In genomic region chrX:157305193-157305851, GRCm38 (mm10) we compare ENCODE assay signal across 19 mouse cellular contexts.
DNase-seq lines count a peak whose midpoint lies in the region; ATAC-seq lines count a peak whose summit lies in the region.
"Had no signal": no experiment of that assay in that cellular context is flagged by ENCODE, and none has a peak within 500 bp of the region (broad histone marks: within the 10 kb centered on the region; RNA-seq: fewer than 3 reads in every experiment).

No protein-coding gene starts in this region.

- WGBS in midbrain, embryonic 13.5 days, result 29% methylated on average over 6 of the region's 6 CpGs
- WGBS in midbrain, embryonic 14.5 days, result 34% methylated on average over 6 of the region's 6 CpGs

- no peak overlapping the region for H3K4me3 ChIP-seq in midbrain, embryonic 13.5 days (replicated peaks)
- H3K4me3 ChIP-seq in midbrain, embryonic 14.5 days (replicated peaks; ENCODE audit: low read depth, low read length), result no peak overlapping the region
- H3K4me3 ChIP-seq: embryonic facial prominence, embryonic 12.5 days; heart, embryonic 13.5 days; hindbrain, embryonic 10.5 days; neural tube, embryonic 13.5 days had no signal

- H3K9ac ChIP-seq in midbrain, embryonic 13.5 days (replicated peaks), result no peak overlapping the region
- no peak overlapping the region for H3K9ac ChIP-seq in midbrain, embryonic 14.5 days (replicated peaks; ENCODE audit: low read length)
- H3K9ac ChIP-seq: embryonic facial prominence, embryonic 12.5 days; heart, embryonic 13.5 days; liver, embryonic 14.5 days; neural tube, embryonic 13.5 days had no signal

- no peak overlapping the region for H3K27ac ChIP-seq in midbrain, embryonic 13.5 days
- H3K27ac ChIP-seq in midbrain, embryonic 14.5 days (replicated peaks; ENCODE audit: low read depth, low read length), result no peak overlapping the region
- H3K27ac ChIP-seq: embryonic facial prominence, embryonic 12.5 days; heart, embryonic 13.5 days; hindbrain, embryonic 10.5 days; liver, embryonic 14.5 days; neural tube, embryonic 13.5 days had no signal

- 0 out of 2 replicates have a peak, but pooled peaks have one; percentile 37 for ATAC-seq in midbrain, embryonic 13.5 days
- ATAC-seq in midbrain, embryonic 14.5 days (ENCODE audit: low FRiP score, low TSS enrichment), result no peak
- ATAC-seq: Patski had no signal

- peaks cover 13% of the 10 kb centered on the region; the same call in 1 of the 2 replicates for H3K4me1 ChIP-seq in midbrain, embryonic 13.5 days (replicated peaks)
- H3K4me1 ChIP-seq in midbrain, embryonic 14.5 days (ENCODE audit: control insufficient read depth, insufficient read depth, low read length), result no peaks in the 10 kb centered on the region
- H3K4me1 ChIP-seq: embryonic facial prominence, embryonic 12.5 days; heart, embryonic 13.5 days; hindbrain, embryonic 10.5 days had no signal

- no peak for DNase-seq in midbrain, embryonic 14.5 days
- DNase-seq in cerebellum, adult 11 months, result peak; percentile 42
- DNase-seq in cerebellum, postnatal 36 days, result peak; percentile 48 to 59
- DNase-seq in urinary bladder, postnatal 25 days (ENCODE audit: low spot score), result no peak
- no peak for DNase-seq in embryo, embryonic 11 days
- DNase-seq in kidney, postnatal 14 days, result no peak
- DNase-seq: gastrocnemius, postnatal 25 days; kidney, adult 11 months; kidney, postnatal 4 days; layer of hippocampus, postnatal 36 days; spleen, adult 18-20 months had no signal

- H3K36me3 ChIP-seq in midbrain, embryonic 13.5 days, result no peaks in the 10 kb centered on the region
- H3K36me3 ChIP-seq in midbrain, embryonic 14.5 days (ENCODE audit: control insufficient read depth, insufficient read depth, low read length), result no peaks in the 10 kb centered on the region
- H3K36me3 ChIP-seq: embryonic facial prominence, embryonic 12.5 days; heart, embryonic 13.5 days; hindbrain, embryonic 10.5 days; neural tube, embryonic 13.5 days had no signal

- H3K27me3 ChIP-seq in midbrain, embryonic 13.5 days, result no peaks in the 10 kb centered on the region; the same call in 1 of the 2 replicates
- no peaks in the 10 kb centered on the region for H3K27me3 ChIP-seq in midbrain, embryonic 14.5 days (ENCODE audit: control insufficient read depth, insufficient read depth, low read length)
- H3K27me3 ChIP-seq: CH12.LX; embryonic facial prominence, embryonic 12.5 days; heart, embryonic 13.5 days; neural tube, embryonic 13.5 days had no signal

- H3K4me2 ChIP-seq in midbrain, embryonic 13.5 days (replicated peaks), result no peak overlapping the region
- H3K4me2 ChIP-seq in midbrain, embryonic 14.5 days (ENCODE audit: low read length), result no peak overlapping the region
- H3K4me2 ChIP-seq: embryonic facial prominence, embryonic 12.5 days; heart, embryonic 13.5 days; neural tube, embryonic 13.5 days had no signal

- H3K9me3 ChIP-seq in midbrain, embryonic 13.5 days, result no peaks in the 10 kb centered on the region
- H3K9me3 ChIP-seq in midbrain, embryonic 14.5 days (ENCODE audit: control insufficient read depth, low read length), result no peaks in the 10 kb centered on the region
- H3K9me3 ChIP-seq: embryonic facial prominence, embryonic 12.5 days; heart, embryonic 13.5 days; hindbrain, embryonic 10.5 days; neural tube, embryonic 13.5 days had no signal

Comparison
In these comparisons a context has a peak if more than half of its experiments do, and no peak if none do; other contexts are left out.
1. DNase-seq: peak in cerebellum, adult 11 months (single experiment) and cerebellum, postnatal 36 days (2 of 2); none in midbrain, embryonic 14.5 days (single experiment), urinary bladder, postnatal 25 days (single experiment), embryo, embryonic 11 days (single experiment) and kidney, postnatal 14 days (single experiment).